Mouse (Mus musculus) limb, embryonic 13.5 days (tissue): ENCODE measurements around the gene Fam43b. TPM values are rescaled to one million over a fixed set of nuclear protein-coding genes. Genes with fewer than 3 reads are reported as not detected.

Source experiments
- ATAC-seq: fragments of 200-750 bp; cut with Nextera tagmentation; 2 replicates; pipeline ENCODE4 v1.8.0; 2017; ENCODE audit warnings: low read depth, moderate number of reproducible peaks, moderate TSS enrichment; ENCODE audit not compliant: low FRiP score
- H3K27ac ChIP-seq: fragments of 300-500 bp; sonication (generic); 2 replicates; pipeline ENCODE4 v1.5.1; 2015; ENCODE audit warnings: inconsistent platforms, mild to moderate bottlenecking, moderate library complexity
- H3K27me3 ChIP-seq: fragments of 300-500 bp; sonication (generic); 2 replicates; pipeline ENCODE4 v1.6.1; 2015; ENCODE audit warnings: mild to moderate bottlenecking, inconsistent platforms
- H3K36me3 ChIP-seq: fragments of 300-500 bp; sonication (generic); 2 replicates; pipeline ENCODE4 v1.6.1; 2015; ENCODE audit warnings: inconsistent platforms, mild to moderate bottlenecking, moderate library complexity
- H3K4me1 ChIP-seq: fragments of 300-500 bp; sonication (generic); 2 replicates; pipeline ENCODE4 v1.6.1; 2015; ENCODE audit warnings: inconsistent platforms
- H3K4me2 ChIP-seq: fragments of 300-500 bp; sonication (generic); replicated peaks from 2 replicates; pipeline ENCODE4 v1.6.1; 2015; ENCODE audit warnings: inconsistent platforms, mild to moderate bottlenecking, moderate library complexity
- H3K4me3 ChIP-seq: fragments of 300-500 bp; sonication (generic); 2 replicates; pipeline ENCODE4 v1.5.1; 2015; ENCODE audit warnings: moderate library complexity, mild to moderate bottlenecking, inconsistent platforms
- H3K9ac ChIP-seq: fragments of 300-500 bp; sonication (generic); 2 replicates; pipeline ENCODE4 v1.6.1; 2015; ENCODE audit warnings: mild to moderate bottlenecking, inconsistent platforms
- H3K9me3 ChIP-seq: fragments of 300-500 bp; sonication (generic); 2 replicates; pipeline ENCODE4 v1.6.1; 2016; ENCODE audit warnings: inconsistent platforms
- WGBS: fragments of 180-500 bp; shearing (Covaris S2); methylation state at CpG from one replicate; pipeline ENCODE4 v1.1.7; 2015; 5-methylcytosine and 5-hydroxymethylcytosine counted together
- polyA plus RNA-seq: library from polyadenylated mRNA; unstranded; fragments of >200 nt; fragmentation: Nextera tagmentation; extraction: Ambion mirVana; gene quantifications from 2 replicates; pipeline ENCODE4 v1.2.1, GENCODE M21; 2015

The Fam43b gene
- polyA plus RNA-seq, 1 experiment from 2014 or later: not detected

DNA sequence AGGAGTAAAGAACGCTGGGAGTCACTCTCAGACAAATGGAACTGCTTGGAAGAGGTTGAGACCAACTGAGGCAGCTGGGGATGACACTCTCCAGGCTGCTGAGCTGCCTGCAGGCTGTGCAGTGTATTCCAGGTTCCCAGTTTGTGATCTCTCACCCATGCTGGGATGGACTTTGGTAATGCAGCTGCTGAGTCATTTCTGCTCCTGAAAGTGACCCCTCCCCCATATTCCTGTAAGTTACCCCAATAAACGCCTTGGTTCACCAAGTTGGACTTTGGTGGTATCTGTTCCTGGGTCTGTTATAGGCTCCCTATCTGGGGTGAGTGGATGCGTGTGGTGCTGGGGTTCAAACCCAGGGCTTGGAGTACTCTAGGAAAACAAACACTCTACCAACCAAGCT is 38.2 kb downstream of the Fam43b start:
- no peak for ATAC-seq
- WGBS: 64% methylated on average over 3 of the region's 3 CpGs
- H3K4me2 ChIP-seq: no peak overlapping the region

GRCm38 (mm10) chr4:138356551-138356950 is 39.8 kb downstream of the Fam43b start:
- no peak overlapping the region for H3K9ac ChIP-seq
- no peak overlapping the region for H3K4me3 ChIP-seq
- H3K36me3 ChIP-seq: no peaks in the 10 kb centered on the region
- no peak overlapping the region for H3K27ac ChIP-seq
- no peaks in the 10 kb centered on the region for H3K4me1 ChIP-seq
- ATAC-seq: no peak
- WGBS: 87% methylated on average over 12 of the region's 12 CpGs
- H3K4me2 ChIP-seq: no peak overlapping the region
- peaks cover under 1% of the 10 kb centered on the region; the same call in 1 of the 2 replicates for H3K9me3 ChIP-seq
- H3K27me3 ChIP-seq: peaks cover 11% of the 10 kb centered on the region

More for the DNA sequence above, 38.2 kb downstream of the Fam43b start:
- H3K9me3 ChIP-seq: no peaks in the 10 kb centered on the region
- H3K9ac ChIP-seq: no peak overlapping the region
- no peaks in the 10 kb centered on the region for H3K36me3 ChIP-seq
- no peaks in the 10 kb centered on the region for H3K4me1 ChIP-seq
- no peak overlapping the region for H3K27ac ChIP-seq
- H3K27me3 ChIP-seq: peaks cover 19% of the 10 kb centered on the region
- no peak overlapping the region for H3K4me3 ChIP-seq

GRCm38 (mm10) chr4:138356141-138356540 is 40.2 kb downstream of the Fam43b start:
- WGBS: 85% methylated on average over 8 of the region's 8 CpGs
- Histone ChIP-seq H3K27ac (no peak overlapping the region), H3K9ac (no peak overlapping the region), H3K36me3 (no peaks in the 10 kb centered on the region), H3K27me3 (peaks cover 7% of the 10 kb centered on the region), H3K9me3 (peaks cover 5% of the 10 kb centered on the region; the same call in 1 of the 2 replicates), H3K4me1 (no peaks in the 10 kb centered on the region), H3K4me3 (no peak overlapping the region), H3K4me2 (no peak overlapping the region)
- ATAC-seq: no peak

DNA sequence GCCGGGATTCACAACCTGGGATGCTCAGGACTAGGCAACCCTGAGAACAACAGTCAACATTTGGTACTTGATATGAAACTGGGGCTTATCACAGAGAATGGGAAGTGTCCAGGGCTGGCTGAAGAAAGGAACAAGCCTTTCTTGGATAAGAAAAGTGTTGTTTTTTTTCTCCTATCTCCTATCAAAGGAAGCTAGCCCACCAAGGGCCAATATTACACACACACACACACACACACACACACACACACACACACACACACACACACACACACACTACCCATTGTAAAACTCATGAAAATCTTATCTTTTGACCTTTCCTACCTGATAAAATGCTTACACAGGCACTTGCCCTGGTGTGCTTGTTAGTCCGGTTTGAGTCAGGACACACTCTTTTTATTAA is 40.8 kb downstream of the Fam43b start:
- WGBS: 81% methylated on average over 2 of the region's 2 CpGs
- Histone ChIP-seq H3K4me2 (no peak overlapping the region), H3K27me3 (peaks cover under 1% of the 10 kb centered on the region), H3K9ac (no peak overlapping the region), H3K36me3 (no peaks in the 10 kb centered on the region), H3K27ac (no peak overlapping the region), H3K4me1 (no peaks in the 10 kb centered on the region), H3K9me3 (peaks cover 5% of the 10 kb centered on the region; the same call in 1 of the 2 replicates), H3K4me3 (no peak overlapping the region)
- no peak for ATAC-seq

DNA sequence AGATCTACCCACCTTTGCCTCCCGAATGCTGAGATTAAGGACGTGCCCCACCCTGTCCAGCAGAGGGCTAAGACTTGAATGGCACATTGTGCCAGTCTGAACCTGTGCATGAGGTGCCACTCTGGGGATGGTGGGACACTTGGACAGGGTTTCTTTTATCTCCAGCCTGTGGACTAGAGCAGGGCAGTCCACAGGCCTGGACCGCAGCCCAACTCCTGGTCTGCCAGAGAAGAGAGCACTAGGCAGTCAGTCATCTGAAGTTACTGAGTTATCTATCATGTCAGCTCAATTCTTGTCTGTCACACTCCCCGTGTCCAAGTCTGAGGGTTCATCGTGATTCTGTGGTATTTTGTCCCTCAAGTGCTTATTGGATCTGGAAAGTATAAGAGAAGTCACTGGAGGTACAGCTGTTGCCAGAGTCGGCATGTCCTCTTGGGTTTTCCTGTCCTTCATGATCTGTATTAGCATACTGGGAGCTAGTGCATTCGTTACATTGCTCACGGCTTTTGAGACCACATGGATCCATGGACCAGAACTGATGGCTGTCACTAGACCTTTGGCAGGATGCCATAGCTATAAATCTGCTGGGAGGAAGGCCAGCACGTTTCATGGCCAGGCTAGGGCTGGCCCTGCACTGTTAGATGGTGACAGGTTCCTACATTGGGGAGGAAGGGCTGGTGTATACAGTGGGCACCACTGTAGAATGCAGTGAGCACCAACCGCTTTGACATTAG is 42.7 kb downstream of the Fam43b start:
- 78% methylated on average over 10 of the region's 10 CpGs for WGBS
- H3K9ac ChIP-seq: no peak overlapping the region
- no peaks in the 10 kb centered on the region for H3K27me3 ChIP-seq
- peaks cover 5% of the 10 kb centered on the region; the same call in 1 of the 2 replicates for H3K9me3 ChIP-seq
- no peak overlapping the region for H3K27ac ChIP-seq
- H3K36me3 ChIP-seq: no peaks in the 10 kb centered on the region
- H3K4me1 ChIP-seq: no peaks in the 10 kb centered on the region
- H3K4me2 ChIP-seq: no peak overlapping the region
- H3K4me3 ChIP-seq: no peak overlapping the region
- ATAC-seq: no peak

DNA sequence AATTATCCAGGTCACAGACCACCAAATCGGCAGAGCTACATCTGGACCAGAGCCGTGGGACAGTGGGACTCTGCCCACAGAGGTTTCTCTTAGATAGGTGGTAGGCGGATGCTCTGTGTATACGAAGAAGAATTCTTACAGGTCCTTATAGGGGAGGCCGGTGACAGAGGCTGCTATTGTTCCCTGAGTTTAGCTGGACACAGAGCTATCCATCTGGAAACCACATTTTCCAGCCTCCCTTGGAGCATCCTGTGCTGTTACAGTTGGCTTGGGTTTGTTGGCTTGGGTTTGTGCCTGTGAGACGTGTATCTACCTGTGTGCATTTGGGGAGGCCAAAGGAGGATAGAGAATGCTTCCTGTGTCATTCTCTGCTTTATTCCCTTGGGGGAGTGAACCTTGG is 43.6 kb downstream of the Fam43b start:
- no peak overlapping the region for H3K4me3 ChIP-seq
- no peak for ATAC-seq
- H3K4me1 ChIP-seq: no peaks in the 10 kb centered on the region
- no peaks in the 10 kb centered on the region for H3K27me3 ChIP-seq
- no peak overlapping the region for H3K4me2 ChIP-seq
- WGBS: 83% methylated on average over 6 of the region's 6 CpGs
- no peaks in the 10 kb centered on the region for H3K36me3 ChIP-seq
- no peak overlapping the region for H3K9ac ChIP-seq
- peaks cover 5% of the 10 kb centered on the region; the same call in 1 of the 2 replicates for H3K9me3 ChIP-seq
- no peak overlapping the region for H3K27ac ChIP-seq

DNA sequence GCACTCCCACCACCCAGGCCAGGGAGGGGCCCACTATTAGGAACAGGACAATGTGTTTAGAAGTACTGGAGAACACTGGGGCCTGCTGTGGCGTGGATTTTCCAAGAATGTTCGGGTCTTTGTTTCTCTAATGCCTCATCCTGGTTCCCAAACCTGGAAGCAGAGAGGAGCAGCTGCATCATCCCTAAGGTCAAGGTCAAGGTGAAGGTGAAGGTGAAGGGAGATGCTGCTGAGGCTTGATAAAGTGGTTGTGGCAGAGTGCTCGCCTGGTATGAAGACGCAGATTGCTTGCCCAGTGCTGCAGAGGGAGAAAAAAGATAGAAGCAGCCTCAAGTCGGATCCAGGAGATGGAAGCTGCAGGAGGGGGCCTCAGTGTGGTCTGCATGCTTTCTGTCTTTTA is 44.5 kb downstream of the Fam43b start:
- no peak overlapping the region for H3K27ac ChIP-seq
- ATAC-seq: no peak
- no peak overlapping the region for H3K4me3 ChIP-seq
- H3K4me1 ChIP-seq: no peaks in the 10 kb centered on the region
- H3K9me3 ChIP-seq: peaks cover 5% of the 10 kb centered on the region; the same call in 1 of the 2 replicates
- WGBS: 83% methylated on average over 5 of the region's 5 CpGs
- no peak overlapping the region for H3K9ac ChIP-seq
- H3K4me2 ChIP-seq: no peak overlapping the region
- no peaks in the 10 kb centered on the region for H3K36me3 ChIP-seq
- H3K27me3 ChIP-seq: no peaks in the 10 kb centered on the region

- peaks cover 2% of the 10 kb centered on the region; the same call in 1 of the 2 replicates for H3K4me1 ChIP-seq
- H3K4me2 ChIP-seq: no peak overlapping the region
- WGBS: 81% methylated on average over 7 of the region's 7 CpGs
- no peak overlapping the region for H3K4me3 ChIP-seq
- ATAC-seq: no peak
- H3K27me3 ChIP-seq: no peaks in the 10 kb centered on the region
- no peaks in the 10 kb centered on the region for H3K36me3 ChIP-seq
- H3K9ac ChIP-seq: no peak overlapping the region
- H3K9me3 ChIP-seq: peaks cover 5% of the 10 kb centered on the region; the same call in 1 of the 2 replicates
- no peak overlapping the region for H3K27ac ChIP-seq
These were observed 47.6 kb downstream of the Fam43b start for GRCm38 (mm10) chr4:138348716-138349115.

DNA sequence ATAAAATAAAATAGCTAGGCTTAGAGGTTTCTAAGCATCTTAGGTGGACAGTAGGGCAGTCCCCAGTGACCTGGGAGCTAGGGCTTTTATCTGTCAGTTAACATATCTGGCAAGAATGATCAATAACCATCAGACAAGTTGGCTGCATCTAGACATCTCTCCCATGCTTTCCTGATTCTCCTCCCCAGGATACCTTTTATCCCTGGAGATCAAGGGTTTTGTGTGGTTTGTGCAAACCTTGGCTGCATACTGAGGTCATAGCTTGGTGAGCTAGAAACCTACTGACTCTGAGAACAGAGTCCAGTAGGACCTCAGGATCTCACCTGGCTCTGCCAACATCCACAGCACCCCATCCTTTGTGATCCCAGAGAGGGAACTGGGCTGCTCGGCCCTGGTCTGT is 49.0 kb downstream of the Fam43b start:
- ATAC-seq: no peak
- H3K4me3 ChIP-seq: no peak overlapping the region
- H3K27ac ChIP-seq: no peak overlapping the region
- H3K9me3 ChIP-seq: peaks cover 5% of the 10 kb centered on the region; the same call in 1 of the 2 replicates
- no peak overlapping the region for H3K9ac ChIP-seq
- peaks cover 13% of the 10 kb centered on the region for H3K4me1 ChIP-seq
- H3K4me2 ChIP-seq: no peak overlapping the region
- 75% methylated on average over 1 of the region's 1 CpGs for whole genome bisulfite sequencing
- H3K27me3 ChIP-seq: no peaks in the 10 kb centered on the region
- H3K36me3 ChIP-seq: no peaks in the 10 kb centered on the region

GRCm38 (mm10) chr4:138344891-138345545 is 51.3 kb downstream of the Fam43b start:
- Histone ChIP-seq H3K9ac (no peak overlapping the region), H3K27me3 (no peaks in the 10 kb centered on the region), H3K27ac (no peak overlapping the region), H3K4me3 (no peak overlapping the region), H3K9me3 (no peaks in the 10 kb centered on the region), H3K4me2 (no peak overlapping the region), H3K36me3 (no peaks in the 10 kb centered on the region), H3K4me1 (peaks cover 13% of the 10 kb centered on the region)
- no peak for ATAC-seq
- WGBS: 60% methylated on average over 9 of the region's 9 CpGs
